Mouse (Mus musculus) cortical plate, adult 2 months (tissue): ENCODE measurements around the gene Egfl7. TPM values are rescaled to one million over a fixed set of nuclear protein-coding genes. Genes with fewer than 3 reads are reported as not detected.
A peak's percentile ranks its signal among the peaks of the same experiment; 100 is the strongest.

ENCODE experiments used
- H3K27ac ChIP-seq: fragments of 200-500 bp; 2 replicates; pipeline ENCODE4 v1.5.1; 2012; ENCODE audit warnings: low read length, control low read depth, inconsistent platforms; ENCODE audit not compliant: insufficient read depth
- H3K4me1 ChIP-seq: fragments of 200-500 bp; 2 replicates; pipeline ENCODE4 v1.6.1; 2011; ENCODE audit warnings: low read length; ENCODE audit not compliant: control insufficient read depth, insufficient read depth
- H3K4me3 ChIP-seq: fragments of 200-500 bp; 2 replicates; pipeline ENCODE4 v1.5.1; 2011; ENCODE audit warnings: mild to moderate bottlenecking, low read length, control low read depth; ENCODE audit not compliant: insufficient read depth
- CTCF ChIP-seq: fragments of 200-500 bp; IDR thresholded peaks from 2 replicates; pipeline ENCODE4 v1.5.1; 2011; ENCODE audit warnings: mild to moderate bottlenecking, control low read depth, low read length; ENCODE audit not compliant: insufficient read depth; ENCODE audit errors: extremely low read depth
- POLR2A ChIP-seq: fragments of 200-500 bp; IDR thresholded peaks from 2 replicates; pipeline ENCODE4 v1.6.1; 2011; ENCODE audit warnings: mild to moderate bottlenecking, low read length, control low read depth; ENCODE audit not compliant: insufficient read depth; ENCODE audit errors: extremely low read depth
- polyA plus RNA-seq: library from polyadenylated mRNA; depleted of rRNA; stranded (reverse); fragments of >200 nt; gene quantifications from 2 replicates; pipeline ENCODE4 v1.2.3, GENCODE M21; 2012

Gene Egfl7
- polyA plus RNA-seq, 1 experiment: 137 TPM

DNA sequence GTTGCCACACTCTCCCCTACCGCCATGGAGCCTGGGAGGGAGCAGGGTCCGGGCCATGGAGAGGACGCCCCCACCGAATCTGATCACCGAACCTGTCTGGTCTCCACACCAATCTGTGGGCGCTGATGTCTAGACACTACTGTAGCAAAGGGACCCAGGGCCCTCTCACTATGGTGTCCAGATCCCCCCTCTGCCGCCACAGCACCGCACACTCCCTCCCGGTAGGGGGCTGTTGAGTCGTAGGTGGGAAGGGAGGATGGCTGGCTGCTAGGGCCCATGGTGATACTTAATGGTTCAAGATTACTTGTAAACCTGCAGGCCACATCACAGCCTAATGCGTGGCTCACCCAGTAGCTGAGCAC lies 7.2 kb downstream of the Egfl7 start:
- Histone ChIP-seq H3K27ac (no peak overlapping the region), H3K4me1 (no peaks in the 10 kb centered on the region), H3K4me3 (peak overlapping the region; percentile 72)
- TF ChIP-seq CTCF (peak; percentile 12; the same call in 1 of the 2 replicates), POLR2A (no peak)

DNA sequence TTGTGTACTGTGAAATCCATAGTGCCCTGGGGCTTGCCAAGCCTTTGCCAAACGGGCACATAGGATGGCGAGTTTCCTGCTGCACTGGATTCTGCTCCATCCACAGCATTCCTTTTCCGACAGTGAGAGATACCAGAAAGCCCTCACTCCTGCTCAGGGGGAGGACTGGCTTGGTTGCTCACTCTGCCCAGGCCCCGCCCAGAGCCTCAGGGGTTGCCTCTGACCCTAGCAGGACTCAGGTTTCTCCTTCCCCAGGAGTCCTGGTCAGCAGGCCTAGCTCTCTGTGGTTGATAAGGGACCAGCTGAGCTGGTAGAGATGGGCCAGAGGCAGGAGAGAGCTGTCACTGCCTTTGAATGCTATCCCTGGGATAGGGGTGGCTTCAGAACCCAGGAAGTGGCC lies 8.8 kb downstream of the Egfl7 start:
- H3K4me3 ChIP-seq: peak overlapping the region; percentile 72; the same call in 1 of the 2 replicates
- no peak for TF ChIP-seq CTCF
- no peak for TF ChIP-seq POLR2A
- no peaks in the 10 kb centered on the region for H3K4me1 ChIP-seq
- H3K27ac ChIP-seq: no peak overlapping the region

DNA sequence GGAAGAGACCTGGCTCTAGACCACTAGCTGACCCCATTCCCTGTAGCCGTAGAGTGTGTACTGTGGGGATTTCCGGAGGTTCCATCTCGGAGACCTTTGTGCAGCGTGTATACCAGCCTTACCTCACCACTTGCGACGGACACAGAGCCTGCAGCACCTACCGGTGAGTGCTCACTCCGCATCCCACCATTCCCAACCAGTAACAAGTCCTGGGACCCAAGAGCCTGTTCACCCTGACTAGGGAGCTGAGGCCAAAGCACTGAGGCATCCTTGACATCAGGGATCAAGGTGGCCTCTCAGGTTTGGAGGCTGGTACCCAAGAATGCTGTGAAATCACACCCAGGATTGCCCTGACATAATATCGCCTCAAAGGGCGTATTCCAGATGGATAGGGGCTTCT lies 9.5 kb downstream of the Egfl7 start:
- no peaks in the 10 kb centered on the region for H3K4me1 ChIP-seq

DNA sequence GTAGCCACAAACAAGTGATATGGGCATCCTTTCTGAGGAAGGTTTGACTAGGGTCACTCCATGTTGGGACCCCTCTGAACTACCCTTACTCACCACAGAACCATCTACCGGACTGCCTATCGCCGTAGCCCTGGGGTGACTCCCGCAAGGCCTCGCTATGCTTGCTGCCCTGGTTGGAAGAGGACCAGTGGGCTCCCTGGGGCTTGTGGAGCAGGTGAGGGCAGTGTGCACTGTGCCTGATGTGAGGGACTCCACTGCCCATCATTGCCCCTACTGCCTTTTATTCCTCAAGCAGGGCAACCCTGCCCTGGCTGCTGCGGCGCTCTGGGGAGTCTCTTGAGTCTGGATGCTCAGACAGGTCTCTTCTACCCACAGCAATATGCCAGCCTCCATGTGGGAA lies 10.5 kb downstream of the Egfl7 start:
- H3K27ac ChIP-seq: no peak overlapping the region
- TF ChIP-seq CTCF (no peak), POLR2A (no peak)
- no peak overlapping the region for H3K4me3 ChIP-seq

More for the DNA sequence above, 9.5 kb downstream of the Egfl7 start:
- no peak for TF ChIP-seq POLR2A
- no peak for TF ChIP-seq CTCF
- H3K4me3 ChIP-seq: no peak overlapping the region
- H3K27ac ChIP-seq: no peak overlapping the region

DNA sequence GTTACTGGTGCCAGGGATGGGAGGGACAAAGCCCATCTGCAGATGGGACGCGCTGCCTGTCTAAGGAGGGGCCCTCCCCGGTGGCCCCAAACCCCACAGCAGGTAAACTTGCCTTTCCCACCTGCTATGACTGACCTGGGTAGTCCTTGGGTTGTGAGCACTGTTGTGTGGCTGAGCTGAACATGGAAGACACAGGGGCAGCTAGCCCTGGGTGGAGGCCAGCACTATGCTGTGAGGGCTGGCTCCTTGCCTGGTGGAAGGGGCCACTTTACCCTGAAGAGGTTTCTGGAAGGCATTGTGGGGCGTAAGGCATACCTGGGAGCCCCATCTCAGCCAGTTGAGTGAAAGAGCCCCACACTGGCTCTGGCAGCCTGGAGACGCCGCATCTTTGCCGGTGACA lies 11.1 kb downstream of the Egfl7 start:
- H3K4me3 ChIP-seq: no peak overlapping the region
- no peak overlapping the region for H3K27ac ChIP-seq
- no peaks in the 10 kb centered on the region for H3K4me1 ChIP-seq
- TF ChIP-seq CTCF: no peak
- no peak for TF ChIP-seq POLR2A

More for the DNA sequence above, 10.5 kb downstream of the Egfl7 start:
- H3K4me1 ChIP-seq: no peaks in the 10 kb centered on the region

DNA sequence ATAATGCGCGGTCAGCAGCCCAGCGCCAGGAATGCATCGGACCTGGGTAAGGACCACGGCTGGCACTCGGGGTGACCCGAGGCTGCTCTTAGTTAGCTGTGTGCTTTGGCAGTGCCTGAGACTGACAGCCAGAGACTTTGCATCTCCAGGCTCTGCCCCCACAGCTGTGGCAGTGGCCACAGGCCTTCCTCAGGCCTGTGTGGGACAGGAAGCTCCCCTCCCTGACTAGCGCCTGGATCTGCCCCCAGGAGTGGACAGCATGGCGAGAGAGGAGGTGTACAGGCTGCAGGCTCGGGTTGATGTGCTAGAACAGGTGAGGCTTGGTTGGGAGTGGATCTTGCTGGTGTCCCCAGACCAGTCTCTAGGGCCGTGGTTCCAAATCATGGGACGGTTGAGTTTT lies 11.6 kb downstream of the Egfl7 start:
- no peaks in the 10 kb centered on the region for H3K4me1 ChIP-seq
- TF ChIP-seq CTCF (no peak), POLR2A (no peak)
- H3K27ac ChIP-seq: no peak overlapping the region
- H3K4me3 ChIP-seq: no peak overlapping the region

DNA sequence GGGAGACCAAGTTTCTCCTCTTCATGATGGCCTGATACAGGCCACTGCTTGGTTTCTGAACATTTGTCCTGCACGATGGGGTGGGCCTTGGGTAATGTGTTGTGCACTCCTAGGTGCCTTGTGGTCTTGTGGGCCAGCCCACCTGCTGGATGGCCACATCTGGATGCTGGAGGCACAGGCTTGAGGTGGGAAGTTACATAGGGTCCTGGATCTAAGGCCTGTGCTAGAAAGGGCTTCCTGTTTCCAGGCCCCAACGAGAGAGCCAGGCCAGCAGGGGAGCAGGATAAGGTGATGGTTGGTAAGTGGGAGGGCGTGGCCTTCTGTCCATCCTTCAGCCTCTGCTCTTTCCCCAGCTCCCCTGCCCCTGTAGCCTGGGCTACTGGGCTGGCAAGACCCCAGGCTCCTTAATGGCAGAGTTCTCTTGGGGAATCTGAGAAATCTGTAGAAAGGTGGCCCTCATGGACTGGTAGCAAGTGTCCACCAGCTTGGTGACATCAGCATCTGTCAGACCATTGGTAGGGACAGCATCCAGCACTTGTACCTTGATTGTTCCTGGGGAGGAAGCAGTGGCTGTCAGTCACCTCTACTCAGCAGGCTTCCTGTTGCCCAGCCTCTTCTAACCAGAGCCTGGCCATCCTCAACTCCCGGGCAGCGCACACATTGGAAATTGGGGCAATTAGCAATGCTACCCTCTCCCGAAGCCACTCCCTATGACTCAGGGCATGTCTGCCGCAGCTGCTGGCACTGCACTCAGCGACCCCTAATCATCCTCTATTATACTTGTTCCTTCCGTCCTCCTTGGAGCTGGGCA lies 13.6 kb downstream of the Egfl7 start:
- Histone ChIP-seq H3K4me3 (no peak overlapping the region), H3K4me1 (no peaks in the 10 kb centered on the region), H3K27ac (no peak overlapping the region)
- TF ChIP-seq CTCF (no peak), POLR2A (0 out of 2 replicates have a peak, but pooled peaks have one; percentile 19)

DNA sequence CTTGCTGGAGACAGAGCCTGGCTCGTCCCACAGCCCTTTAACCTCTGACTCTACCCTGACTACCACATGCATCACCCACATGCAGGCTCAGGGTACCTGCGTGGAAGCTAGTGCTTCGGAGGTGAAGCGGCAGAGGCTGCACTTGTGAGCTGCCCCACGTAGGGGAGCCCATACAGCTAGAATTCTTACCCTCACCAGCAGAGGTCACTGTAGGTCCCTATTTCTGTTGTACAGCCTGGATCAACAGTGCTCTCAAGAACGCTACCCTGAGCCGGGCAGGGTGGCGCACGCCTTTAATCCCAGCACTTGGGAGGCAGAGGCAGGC lies 14.2 kb downstream of the Egfl7 start:
- no peak overlapping the region for H3K4me3 ChIP-seq

DNA sequence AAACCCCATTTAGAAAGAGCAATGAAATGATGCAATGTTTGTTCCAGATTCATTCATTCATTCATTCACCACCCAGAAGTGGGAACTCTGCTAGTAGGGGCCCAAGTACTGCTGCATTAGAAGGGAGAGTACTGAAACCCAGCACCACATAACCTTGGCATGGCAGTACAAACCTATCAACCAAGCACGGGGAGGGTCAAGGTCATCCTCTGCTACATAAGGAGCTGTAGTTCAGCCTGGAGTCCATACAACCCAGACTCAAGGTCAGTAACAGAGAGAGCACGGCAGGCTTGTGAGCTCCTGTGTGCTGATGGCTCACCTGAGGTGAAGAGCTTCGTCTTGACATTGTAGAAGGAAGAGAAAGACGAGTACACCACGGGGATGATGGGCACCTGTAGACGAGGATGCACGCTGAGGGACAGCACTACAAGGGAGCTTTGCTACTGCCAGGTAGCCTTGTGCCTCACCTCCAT lies 14.7 kb downstream of the Egfl7 start:
- no peak overlapping the region for H3K4me3 ChIP-seq
- H3K27ac ChIP-seq: no peak overlapping the region
- H3K4me1 ChIP-seq: no peaks in the 10 kb centered on the region
- TF ChIP-seq POLR2A (no peak), CTCF (no peak)

More for the DNA sequence above, 14.2 kb downstream of the Egfl7 start:
- no peaks in the 10 kb centered on the region for H3K4me1 ChIP-seq
- H3K27ac ChIP-seq: no peak overlapping the region
- TF ChIP-seq CTCF (peak; percentile 43; the same call in 1 of the 2 replicates), POLR2A (no peak)

DNA sequence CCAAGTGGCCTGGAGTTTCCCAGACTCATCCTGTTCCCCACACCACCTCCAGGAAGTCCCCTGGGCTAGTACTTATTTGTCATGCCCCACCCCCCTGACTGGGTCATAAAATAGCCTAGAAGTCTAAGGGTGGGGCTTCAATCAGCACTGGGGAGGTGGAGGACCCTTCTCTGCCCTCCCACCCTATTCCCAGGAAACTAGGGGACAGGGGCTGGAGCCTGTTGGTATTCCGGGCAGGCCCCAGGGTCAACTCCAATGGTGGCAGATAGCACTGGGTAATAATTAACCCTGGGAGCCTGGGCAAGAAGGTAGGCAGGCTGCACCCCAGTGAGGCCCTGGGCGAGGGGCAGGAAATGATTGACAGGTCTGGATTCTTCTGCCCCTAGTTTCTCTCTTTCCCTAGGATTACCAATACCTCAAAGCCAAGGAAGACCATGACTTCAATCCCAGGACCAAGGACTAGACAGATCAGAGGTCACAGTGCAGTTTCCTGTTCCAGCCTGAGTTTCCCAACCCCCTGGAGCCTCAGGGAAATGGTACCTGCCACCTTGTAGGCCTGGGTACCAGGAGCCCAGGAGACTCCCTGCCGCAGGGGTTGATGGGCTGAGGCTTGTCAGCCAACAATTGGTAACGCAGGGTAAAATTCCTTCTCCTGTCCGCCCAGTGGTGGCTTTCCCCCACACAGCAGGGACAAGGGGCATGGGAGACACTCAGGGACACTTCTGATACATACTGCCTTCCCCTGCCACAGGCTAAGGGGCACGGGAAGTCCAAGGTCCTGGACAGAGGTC lies 15.3 kb downstream of the Egfl7 start:
- Histone ChIP-seq H3K4me1 (no peaks in the 10 kb centered on the region), H3K27ac (no peak overlapping the region), H3K4me3 (no peak overlapping the region)
- TF ChIP-seq POLR2A (no peak), CTCF (no peak)
